Mouse (Mus musculus): Measurements from ENCODE around the gene Serpinb1b.

The Serpinb1b gene

GRCm38 (mm10) chr13:33091306-33091705, 12.9 kb downstream of the Serpinb1b start:
- no peak for DNase-seq (ENCODE audit: low read depth)

GRCm38 (mm10) chr13:33095575-33095974, 17.2 kb downstream of the Serpinb1b start:
- DNase-seq (ENCODE audit: low read depth): no peak

- DNase-seq (ENCODE audit: low read depth): no peak
Measured at GRCm38 (mm10) chr13:33105626-33106025, 27.3 kb downstream of the Serpinb1b start.

- DNase-seq (ENCODE audit: low read depth): no peak
Measured at GRCm38 (mm10) chr13:33113054-33113453, 34.7 kb downstream of the Serpinb1b start.

- no peak for DNase-seq (ENCODE audit: low read depth)
Measured at GRCm38 (mm10) chr13:33137717-33138116, 59.3 kb downstream of the Serpinb1b start.

- DNase-seq (ENCODE audit: low read depth): no peak
Measured at GRCm38 (mm10) chr13:33141435-33141834, 63.1 kb downstream of the Serpinb1b start.
